Mouse (Mus musculus) heart, postnatal 0 days (tissue): ENCODE measurements around the gene Cd300lf.

ENCODE experiments used
- CTCF ChIP-seq: IDR thresholded peaks from 2 replicates; pipeline ENCODE4 v1.5.1; 2016; ENCODE audit warnings: antibody characterized with exemption, control low read depth, low read depth
- EP300 ChIP-seq: IDR thresholded peaks from 2 replicates; pipeline ENCODE4 v1.6.1; 2016; ENCODE audit warnings: antibody characterized with exemption, low read depth

DNA sequence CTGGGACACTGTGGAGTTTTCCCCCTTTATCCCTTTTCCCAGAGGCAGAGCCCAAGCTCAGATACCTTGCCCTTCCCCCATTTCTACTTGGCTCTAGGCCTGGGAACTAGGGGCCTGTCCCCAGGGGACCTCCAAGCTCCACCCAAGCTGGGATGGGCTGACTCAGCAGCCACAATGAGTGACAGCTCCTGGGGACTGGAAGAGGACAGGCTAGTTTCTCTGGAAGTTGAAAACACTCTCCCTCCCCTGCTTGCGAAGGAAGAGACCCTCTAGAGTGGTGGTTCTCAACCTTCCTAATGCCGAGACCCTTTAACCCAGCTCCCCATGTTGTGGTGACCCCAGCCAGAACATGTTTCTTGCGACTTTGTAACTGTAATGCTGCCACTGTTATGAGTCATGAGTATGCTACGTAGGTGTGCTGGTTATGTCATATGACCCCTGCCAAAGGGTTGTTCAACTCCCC lies 39.1 kb upstream of the Cd300lf start:
- TF ChIP-seq CTCF (no peak), EP300 (no peak)
